In genomic region chr8:91190816-91191340, GRCm38 (mm10) we compare ENCODE assay signal across 8 mouse cellular contexts. TPM values are rescaled to one million over a fixed set of nuclear protein-coding genes. Genes with fewer than 3 reads are reported as not detected.
A peak's percentile ranks its signal among the peaks of the same experiment; 100 is the strongest.
DNase-seq lines count a peak whose midpoint lies in the region; ATAC-seq and TF ChIP-seq lines count a peak whose summit lies in the region.

No protein-coding gene starts in this region.

- peak; percentile 38 for DNase-seq in CD4-positive helper T cell, adult 2 months (ENCODE audit: low read depth, low spot score)
- DNase-seq in adrenal gland, postnatal 14 days, result peak; percentile 81
- peak; percentile 75 for DNase-seq in forebrain, embryonic 10.5 days (ENCODE audit: extremely low spot score, low spot score)
- DNase-seq in layer of hippocampus, adult 18-20 months (ENCODE audit: low spot score in 2 of 2), result peak; percentile 35 to 61
- DNase-seq in lung, postnatal 0 days (ENCODE audit: low spot score), result peak; percentile 86
- DNase-seq in retina, adult 2 months (ENCODE audit: low read depth, low spot score), result peak; percentile 33
- peak; percentile 46 for DNase-seq in urinary bladder, postnatal 25 days (ENCODE audit: low spot score)

- H3K4me2 ChIP-seq in heart, embryonic 16.5 days (ENCODE audit: low read depth, low read length), result peak overlapping the region; percentile 56
- 0 out of 2 replicates have a peak overlapping the region, but pooled peaks have one; percentile 8 for H3K4me2 ChIP-seq in lung, postnatal 0 days (replicated peaks; ENCODE audit: low read depth, low read length)

- H3K36me3 ChIP-seq in forebrain, embryonic 10.5 days (replicated peaks), result no peaks in the 10 kb centered on the region
- no peaks in the 10 kb centered on the region for H3K36me3 ChIP-seq in heart, embryonic 16.5 days (ENCODE audit: control insufficient read depth, insufficient read depth)
- no peaks in the 10 kb centered on the region for H3K36me3 ChIP-seq in lung, postnatal 0 days (ENCODE audit: insufficient read depth, low read length)

- no peak for TF ChIP-seq EP300 in lung, postnatal 0 days (IDR thresholded peaks at IDR 0.05)

- H3K27me3 ChIP-seq in forebrain, embryonic 10.5 days (ENCODE audit: poor library complexity, severe bottlenecking), result peaks cover 71% of the 10 kb centered on the region
- H3K27me3 ChIP-seq in heart, embryonic 16.5 days (ENCODE audit: control insufficient read depth, insufficient read depth, low read length), result peaks cover 6% of the 10 kb centered on the region
- no peaks in the 10 kb centered on the region for H3K27me3 ChIP-seq in lung, postnatal 0 days (replicated peaks; ENCODE audit: insufficient read depth, low read length)

- H3K9ac ChIP-seq in heart, embryonic 16.5 days (ENCODE audit: low read length), result peak overlapping the region; percentile 3; the same call in 1 of the 2 replicates
- no peak overlapping the region for H3K9ac ChIP-seq in lung, postnatal 0 days (replicated peaks; ENCODE audit: low read depth)

- no peaks in the 10 kb centered on the region for H3K9me3 ChIP-seq in forebrain, embryonic 10.5 days
- H3K9me3 ChIP-seq in heart, embryonic 16.5 days (replicated peaks; ENCODE audit: control insufficient read depth, low read length), result no peaks in the 10 kb centered on the region
- no peaks in the 10 kb centered on the region for H3K9me3 ChIP-seq in lung, postnatal 0 days (ENCODE audit: low read length)

- H3K4me1 ChIP-seq in forebrain, embryonic 10.5 days, result peaks cover 11% of the 10 kb centered on the region
- H3K4me1 ChIP-seq in heart, embryonic 16.5 days (ENCODE audit: control insufficient read depth, insufficient read depth, low read length), result no peaks in the 10 kb centered on the region
- H3K4me1 ChIP-seq in lung, postnatal 0 days (ENCODE audit: insufficient read depth, low read depth, low read length), result no peaks in the 10 kb centered on the region

- TF ChIP-seq CTCF in lung, postnatal 0 days (IDR thresholded peaks at IDR 0.05), result peak; percentile 92

- WGBS in forebrain, embryonic 10.5 days, result 8% methylated on average over 17 of the region's 17 CpGs
- WGBS in heart, embryonic 16.5 days, result 5% methylated on average over 17 of the region's 17 CpGs
- 2% methylated on average over 17 of the region's 17 CpGs for WGBS in lung, postnatal 0 days

- ATAC-seq in heart, embryonic 16.5 days (replicated peaks; ENCODE audit: extremely low read depth, insufficient read depth, low FRiP score), result peak; percentile 80; the same call in 1 of the 2 replicates
- peak; percentile 88 for ATAC-seq in lung, postnatal 0 days

- peak overlapping the region; percentile 33 for H3K4me3 ChIP-seq in forebrain, embryonic 10.5 days
- no peak overlapping the region for H3K4me3 ChIP-seq in heart, embryonic 16.5 days (ENCODE audit: low read length)
- H3K4me3 ChIP-seq in lung, postnatal 0 days (ENCODE audit: low read depth, low read length), result no peak overlapping the region

- peak overlapping the region; percentile 67 for H3K27ac ChIP-seq in forebrain, embryonic 10.5 days
- H3K27ac ChIP-seq in heart, embryonic 16.5 days (ENCODE audit: low read length), result no peak overlapping the region
- no peak overlapping the region for H3K27ac ChIP-seq in lung, postnatal 0 days (ENCODE audit: low read length)

RNA-seq across cellular contexts. Expression of gene Aktip, which starts 8.9 kb away (rescaled TPM):
- 33.8 and 37.0 TPM in 2 replicates for total RNA-seq in adrenal gland, postnatal 14 days (2021)
- polyA plus RNA-seq in forebrain, embryonic 10.5 days (2016; fragmentation: Nextera tagmentation; extraction: Ambion mirVana), result 75.7 and 77.9 TPM in 2 replicates
- 48.0 and 52.3 TPM in 2 replicates for polyA plus RNA-seq in heart, embryonic 16.5 days (2015; fragmentation: Nextera tagmentation; extraction: Ambion mirVana)
- 100 to 1,000 TPM; 114 to 117 TPM for total RNA-seq in layer of hippocampus, adult 18-20 months (2021)
- polyA plus RNA-seq in lung, postnatal 0 days (2015; fragmentation: Nextera tagmentation; extraction: Ambion mirVana), result 65.1 and 65.6 TPM in 2 replicates

Comparison
In these comparisons a context has a peak if more than half of its experiments do, and no peak if none do; other contexts are left out.
1. DNase-seq: peak in every context shown above with its lines; median percentile 86 in lung, postnatal 0 days; 81 in adrenal gland, postnatal 14 days; 75 in forebrain, embryonic 10.5 days; 48 in layer of hippocampus, adult 18-20 months; 46 in urinary bladder, postnatal 25 days; 38 in CD4-positive helper T cell, adult 2 months; 33 in retina, adult 2 months.